ENCODE assay signal across 15 mouse cellular contexts in genomic region chr2:28966151-28966795, GRCm38 (mm10). TPM values are rescaled to one million over a fixed set of nuclear protein-coding genes. Genes with fewer than 3 reads are reported as not detected.
A peak's percentile ranks its signal among the peaks of the same experiment; 100 is the strongest.
DNase-seq lines count a peak whose midpoint lies in the region; ATAC-seq lines count a peak whose summit lies in the region.
"Had no signal": no experiment of that assay in that cellular context is flagged by ENCODE, and none has a peak within 500 bp of the region (broad histone marks: within the 10 kb centered on the region; RNA-seq: fewer than 3 reads in every experiment).

No protein-coding gene starts in this region.

- H3K27me3 ChIP-seq in forebrain, embryonic 13.5 days = peaks cover 46% of the 10 kb centered on the region
- H3K27me3 ChIP-seq in forebrain, embryonic 15.5 days = peaks cover 8% of the 10 kb centered on the region; the same call in 1 of the 2 replicates
- H3K27me3 ChIP-seq in hindbrain, embryonic 16.5 days (replicated peaks; ENCODE audit: control insufficient read depth, insufficient read depth, low read length) = no peaks in the 10 kb centered on the region; the same call in 1 of the 2 replicates
- H3K27me3 ChIP-seq in neural tube, embryonic 15.5 days (replicated peaks) = peaks cover 50% of the 10 kb centered on the region

- no peak overlapping the region for H3K9ac ChIP-seq in forebrain, embryonic 13.5 days
- H3K9ac ChIP-seq in forebrain, embryonic 15.5 days (replicated peaks) = no peak overlapping the region
- H3K9ac ChIP-seq in hindbrain, embryonic 16.5 days (ENCODE audit: low read depth, low read length) = no peak overlapping the region; the same call in 1 of the 2 replicates
- no peak overlapping the region for H3K9ac ChIP-seq in neural tube, embryonic 15.5 days (replicated peaks)
- H3K9ac ChIP-seq: liver, embryonic 14.5 days had no signal

- H3K4me2 ChIP-seq in forebrain, embryonic 13.5 days = 0 out of 2 replicates have a peak overlapping the region, but pooled peaks have one; percentile 8
- H3K4me2 ChIP-seq in forebrain, embryonic 15.5 days (replicated peaks) = no peak overlapping the region
- no peak overlapping the region for H3K4me2 ChIP-seq in hindbrain, embryonic 16.5 days (ENCODE audit: low read length)
- peak overlapping the region; percentile 7; the same call in 1 of the 2 replicates for H3K4me2 ChIP-seq in neural tube, embryonic 15.5 days

- WGBS in forebrain, embryonic 13.5 days = 30% methylated on average over 14 of the region's 14 CpGs
- WGBS in forebrain, embryonic 15.5 days = 27% methylated on average over 14 of the region's 14 CpGs
- 32% methylated on average over 14 of the region's 14 CpGs for WGBS in hindbrain, embryonic 16.5 days
- WGBS in neural tube, embryonic 15.5 days = 9% methylated on average over 14 of the region's 14 CpGs

- H3K36me3 ChIP-seq in forebrain, embryonic 13.5 days (ENCODE audit: poor library complexity, severe bottlenecking) = no peaks in the 10 kb centered on the region
- no peaks in the 10 kb centered on the region for H3K36me3 ChIP-seq in forebrain, embryonic 15.5 days
- no peaks in the 10 kb centered on the region for H3K36me3 ChIP-seq in hindbrain, embryonic 16.5 days (ENCODE audit: control insufficient read depth, insufficient read depth, low read length)
- no peaks in the 10 kb centered on the region for H3K36me3 ChIP-seq in neural tube, embryonic 15.5 days
- H3K36me3 ChIP-seq: G1E had no signal

- intact Hi-C loops in left cerebral cortex, postnatal 36 days (cut with DNase I) = no loop called here

- DNase-seq in kidney, postnatal 4 days = peak; percentile 33 to 46
- no peak for DNase-seq in kidney, adult 18-20 months
- DNase-seq in left cerebral cortex, postnatal 36 days (ENCODE audit: low spot score in 2 of 2) = no peak
- no peak for DNase-seq in lung, postnatal 36 days
- DNase-seq: heart, adult 2 months; lung, postnatal 4 days had no signal

- H3K27ac ChIP-seq in forebrain, embryonic 13.5 days = no peak overlapping the region
- no peak overlapping the region for H3K27ac ChIP-seq in forebrain, embryonic 15.5 days (replicated peaks)
- H3K27ac ChIP-seq in hindbrain, embryonic 16.5 days (ENCODE audit: low read depth, low read length) = no peak overlapping the region
- H3K27ac ChIP-seq in neural tube, embryonic 15.5 days (replicated peaks) = peak overlapping the region; percentile 52
- H3K27ac ChIP-seq: heart, adult 2 months; left cerebral cortex, adult 2 months; liver, embryonic 14.5 days had no signal

- H3K9me3 ChIP-seq in forebrain, embryonic 13.5 days (replicated peaks) = no peaks in the 10 kb centered on the region
- no peaks in the 10 kb centered on the region for H3K9me3 ChIP-seq in forebrain, embryonic 15.5 days
- H3K9me3 ChIP-seq in hindbrain, embryonic 16.5 days (ENCODE audit: control insufficient read depth, low read length) = no peaks in the 10 kb centered on the region
- H3K9me3 ChIP-seq in neural tube, embryonic 15.5 days (replicated peaks) = no peaks in the 10 kb centered on the region
- H3K9me3 ChIP-seq: G1E had no signal

- no peak overlapping the region for H3K4me3 ChIP-seq in forebrain, embryonic 13.5 days
- H3K4me3 ChIP-seq in forebrain, embryonic 15.5 days = no peak overlapping the region
- H3K4me3 ChIP-seq in hindbrain, embryonic 16.5 days (ENCODE audit: low read length) = no peak overlapping the region
- no peak overlapping the region for H3K4me3 ChIP-seq in neural tube, embryonic 15.5 days (replicated peaks)
- H3K4me3 ChIP-seq: heart, adult 2 months; left cerebral cortex, adult 2 months had no signal

- ATAC-seq in forebrain, embryonic 13.5 days = no peak
- ATAC-seq in forebrain, embryonic 15.5 days (replicated peaks) = no peak
- peak; percentile 76 for ATAC-seq in hindbrain, embryonic 16.5 days
- ATAC-seq in neural tube, embryonic 15.5 days (ENCODE audit: low FRiP score) = peak; percentile 84

- H3K4me1 ChIP-seq in forebrain, embryonic 13.5 days = peaks cover 23% of the 10 kb centered on the region
- H3K4me1 ChIP-seq in forebrain, embryonic 15.5 days = no peaks in the 10 kb centered on the region
- peaks cover 9% of the 10 kb centered on the region for H3K4me1 ChIP-seq in hindbrain, embryonic 16.5 days (ENCODE audit: control insufficient read depth, insufficient read depth, low read depth, low read length)
- peaks cover 19% of the 10 kb centered on the region for H3K4me1 ChIP-seq in neural tube, embryonic 15.5 days

RNA-seq across cellular contexts. Expression of gene Barhl1, which starts 49.8 kb away (rescaled TPM):
- polyA plus RNA-seq in forebrain, embryonic 13.5 days (2015; fragmentation: Nextera tagmentation; extraction: Ambion mirVana) = 1.3 and 4.4 TPM in 2 replicates
- 0.70 and 1.3 TPM in 2 replicates for polyA plus RNA-seq in forebrain, embryonic 15.5 days (2015; fragmentation: Nextera tagmentation; extraction: Ambion mirVana)
- 27.3 and 29.3 TPM in 2 replicates for polyA plus RNA-seq in hindbrain, embryonic 16.5 days (2015; fragmentation: Nextera tagmentation; extraction: Ambion mirVana)
- 4.5 and 7.5 TPM in 2 replicates for polyA plus RNA-seq in neural tube, embryonic 15.5 days (2015; fragmentation: Nextera tagmentation; extraction: Ambion mirVana)
- not detected for total RNA-seq in left cerebral cortex, postnatal 36 days (2021)
- total RNA-seq: heart, adult 2 months; heart, postnatal 25 days; left cerebral cortex, adult 2 months had no signal
- polyA plus RNA-seq: heart, adult 2 months; liver, embryonic 14.5 days; thymus, postnatal 0 days had no signal

Comparison
In these comparisons a context has a peak if more than half of its experiments do, and no peak if none do; other contexts are left out.
1. H3K4me2 ChIP-seq: peak in forebrain, embryonic 13.5 days (single experiment) and neural tube, embryonic 15.5 days (single experiment); none in forebrain, embryonic 15.5 days (single experiment) and hindbrain, embryonic 16.5 days (single experiment).
2. DNase-seq: peak in kidney, postnatal 4 days (2 of 2); none in kidney, adult 18-20 months (single experiment), left cerebral cortex, postnatal 36 days (0 of 2) and lung, postnatal 36 days (single experiment).
3. ATAC-seq: peak in hindbrain, embryonic 16.5 days (single experiment) and neural tube, embryonic 15.5 days (single experiment); none in forebrain, embryonic 13.5 days (single experiment) and forebrain, embryonic 15.5 days (single experiment).